Mouse (Mus musculus) testis, adult 2 months (tissue): ENCODE measurements around the gene Eif3b. TPM values are rescaled to one million over a fixed set of nuclear protein-coding genes. Genes with fewer than 3 reads are reported as not detected.
A peak's percentile ranks its signal among the peaks of the same experiment; 100 is the strongest.
"Not testable (repeated sequence)": the region's sequence is repeated elsewhere in the genome, so short reads cannot be mapped to it uniquely, and the experiment has no call there.

Experiments
- H3K27ac ChIP-seq: fragments of 200-500 bp; 2 replicates; pipeline ENCODE4 v1.5.1; 2012; ENCODE audit warnings: low read depth, low read length; ENCODE audit not compliant: control insufficient read depth, insufficient read depth
- H3K27me3 ChIP-seq: fragments of 200-500 bp; 2 replicates; pipeline ENCODE4 v1.6.1; 2012; ENCODE audit warnings: mild to moderate bottlenecking, low read length, moderate library complexity; ENCODE audit not compliant: control insufficient read depth, insufficient read depth
- H3K36me3 ChIP-seq: fragments of 200-500 bp; 2 replicates; pipeline ENCODE4 v1.6.1; 2012; ENCODE audit warnings: mild to moderate bottlenecking, low read length; ENCODE audit not compliant: control insufficient read depth, insufficient read depth
- H3K4me1 ChIP-seq: fragments of 200-500 bp; 2 replicates; pipeline ENCODE4 v1.6.1; 2012; ENCODE audit warnings: low read length; ENCODE audit not compliant: control insufficient read depth, insufficient read depth
- H3K4me3 ChIP-seq: fragments of 200-500 bp; 2 replicates; pipeline ENCODE4 v1.5.1; 2012; ENCODE audit warnings: low read depth, mild to moderate bottlenecking, low read length, moderate library complexity, mixed read lengths; ENCODE audit not compliant: control insufficient read depth
- CTCF ChIP-seq: fragments of 200-500 bp; IDR thresholded peaks from 2 replicates; pipeline ENCODE4 v1.5.1; 2012; ENCODE audit warnings: low read depth, mild to moderate bottlenecking, inconsistent platforms, low read length, moderate library complexity; ENCODE audit not compliant: control insufficient read depth, insufficient read depth, insufficient replicate concordance
- POLR2A ChIP-seq: fragments of 200-500 bp; IDR thresholded peaks from 2 replicates; pipeline ENCODE4 v1.6.1; 2012; ENCODE audit warnings: low read depth, mild to moderate bottlenecking, inconsistent platforms, low read length, moderate library complexity; ENCODE audit not compliant: control insufficient read depth
- polyA plus RNA-seq: library from polyadenylated mRNA; depleted of rRNA; stranded (reverse); fragments of >200 nt; gene quantifications from 2 replicates; pipeline ENCODE4 v1.2.3, GENCODE M21; 2012

Gene Eif3b
- polyA plus RNA-seq, 1 experiment = 249 TPM

GRCm38 (mm10) chr5:140454488-140454887 lies 35.4 kb downstream of the Eif3b start:
- Histone ChIP-seq H3K4me3 (no peak overlapping the region), H3K4me1 (no peaks in the 10 kb centered on the region), H3K27me3 (no peaks in the 10 kb centered on the region), H3K36me3 (no peaks in the 10 kb centered on the region), H3K27ac (no peak overlapping the region)
- TF ChIP-seq CTCF (no peak), POLR2A (no peak)

GRCm38 (mm10) chr5:140455466-140455865 lies 36.3 kb downstream of the Eif3b start:
- TF ChIP-seq POLR2A = no peak
- TF ChIP-seq CTCF = no peak
- Histone ChIP-seq H3K27ac (no peak overlapping the region), H3K4me3 (no peak overlapping the region), H3K4me1 (no peaks in the 10 kb centered on the region), H3K27me3 (no peaks in the 10 kb centered on the region), H3K36me3 (no peaks in the 10 kb centered on the region)

GRCm38 (mm10) chr5:140461476-140461875 lies 42.3 kb downstream of the Eif3b start:
- H3K36me3 ChIP-seq = no peaks in the 10 kb centered on the region
- H3K4me3 ChIP-seq = no peak overlapping the region
- no peaks in the 10 kb centered on the region for H3K27me3 ChIP-seq
- TF ChIP-seq CTCF (no peak), POLR2A (no peak)
- H3K27ac ChIP-seq = no peak overlapping the region
- H3K4me1 ChIP-seq = no peaks in the 10 kb centered on the region

GRCm38 (mm10) chr5:140463151-140463550 lies 44.0 kb downstream of the Eif3b start:
- H3K4me1 ChIP-seq = not testable (repeated sequence)

GRCm38 (mm10) chr5:140464943-140465342 lies 45.8 kb downstream of the Eif3b start:
- Histone ChIP-seq H3K27me3 (no peaks in the 10 kb centered on the region), H3K27ac (no peak overlapping the region), H3K4me3 (no peak overlapping the region), H3K4me1 (peaks cover 15% of the 10 kb centered on the region), H3K36me3 (no peaks in the 10 kb centered on the region)
- TF ChIP-seq POLR2A (no peak), CTCF (no peak)

More at GRCm38 (mm10) chr5:140463151-140463550, 44.0 kb downstream of the Eif3b start:
- H3K27ac ChIP-seq, H3K4me3 ChIP-seq, H3K27me3 ChIP-seq, H3K36me3 ChIP-seq: not testable (repeated sequence)

- Histone ChIP-seq H3K36me3 (no peaks in the 10 kb centered on the region), H3K27ac (no peak overlapping the region), H3K27me3 (no peaks in the 10 kb centered on the region), H3K4me1 (peaks cover 15% of the 10 kb centered on the region), H3K4me3 (no peak overlapping the region)
- TF ChIP-seq CTCF (peak; percentile 61; the same call in 1 of the 2 replicates), POLR2A (no peak)
These were observed 53.2 kb downstream of the Eif3b start for GRCm38 (mm10) chr5:140472336-140472735.

GRCm38 (mm10) chr5:140481458-140481857 lies 62.3 kb downstream of the Eif3b start:
- TF ChIP-seq POLR2A (no peak), CTCF (no peak)
- peaks cover 2% of the 10 kb centered on the region; the same call in 1 of the 2 replicates for H3K4me1 ChIP-seq
- no peaks in the 10 kb centered on the region for H3K27me3 ChIP-seq
- H3K27ac ChIP-seq = no peak overlapping the region
- H3K36me3 ChIP-seq = no peaks in the 10 kb centered on the region
- H3K4me3 ChIP-seq = no peak overlapping the region

- Histone ChIP-seq H3K4me3 (no peak overlapping the region), H3K27ac (no peak overlapping the region), H3K27me3 (no peaks in the 10 kb centered on the region), H3K4me1 (no peaks in the 10 kb centered on the region), H3K36me3 (no peaks in the 10 kb centered on the region)
- TF ChIP-seq POLR2A = no peak
- TF ChIP-seq CTCF = no peak
These were observed 72.0 kb downstream of the Eif3b start for GRCm38 (mm10) chr5:140491142-140491541.
